Mouse (Mus musculus): Measurements from ENCODE around the gene Sfxn5. TPM values are rescaled to one million over a fixed set of nuclear protein-coding genes. Genes with fewer than 3 reads are reported as not detected.

Sfxn5 gene
- polyA plus RNA-seq, 1 experiment = 172 TPM

DNA sequence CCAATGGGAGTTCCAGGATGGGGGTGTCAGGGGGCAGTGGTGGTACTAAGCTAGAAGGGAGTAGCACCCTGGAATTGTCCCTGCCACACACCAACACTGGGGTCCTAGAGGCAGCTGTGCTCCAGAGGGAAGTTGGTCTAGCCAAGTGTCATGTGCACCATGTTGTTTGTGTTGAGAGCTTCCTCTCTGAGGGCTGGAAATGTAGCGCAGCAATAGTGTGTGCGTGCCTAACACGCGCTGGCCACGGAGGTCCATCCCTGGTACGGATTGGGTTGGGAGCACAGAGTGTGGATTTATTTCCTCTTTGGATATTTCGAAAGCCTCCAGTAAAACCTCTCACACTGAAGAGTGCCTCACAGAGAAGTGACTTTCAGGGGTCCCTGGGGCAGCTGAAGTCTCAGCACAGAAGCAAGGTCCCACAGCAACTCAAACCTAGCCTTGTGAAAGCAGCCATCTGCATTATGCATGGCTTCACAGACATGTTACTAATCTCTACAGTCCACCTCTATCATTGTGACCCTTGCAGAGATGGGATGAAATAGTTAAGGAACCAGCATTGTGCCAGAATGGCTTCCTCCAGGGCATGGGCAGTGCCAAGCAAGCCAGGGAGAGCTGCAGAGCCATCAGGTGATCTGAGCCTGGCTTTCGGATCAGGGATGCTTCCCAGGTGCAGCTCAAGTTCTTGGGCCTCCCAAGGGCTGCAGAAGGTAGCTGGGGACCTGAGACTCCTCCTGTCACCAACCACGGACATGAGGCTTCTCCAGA lies 37.6 kb upstream of the Sfxn5 start:
- H3K4me3 ChIP-seq (replicated peaks; ENCODE audit: insufficient read depth, low read depth, low read length) = no peak overlapping the region
- DNase-seq = no peak
- H3K27ac ChIP-seq (ENCODE audit: insufficient read depth, low read length) = no peak overlapping the region

DNA sequence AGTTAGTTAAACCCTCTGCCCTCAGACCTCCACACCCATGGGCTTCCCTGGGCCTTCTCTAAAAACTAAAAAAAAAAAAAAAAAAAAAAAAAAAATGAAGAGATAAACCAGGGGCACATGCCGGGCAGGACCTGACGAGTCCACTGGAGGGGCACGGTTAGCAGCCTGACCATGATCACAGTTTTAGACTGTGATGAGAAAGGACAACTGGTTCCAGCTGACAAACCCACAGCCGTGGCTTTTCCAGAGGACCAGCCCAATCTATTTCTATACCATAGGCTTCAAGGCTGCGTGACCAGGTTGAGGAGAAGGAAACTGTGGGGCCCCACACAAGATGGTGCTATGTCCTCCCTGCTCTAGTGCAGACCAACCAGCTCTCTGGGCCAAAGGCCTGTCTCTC lies 36.8 kb upstream of the Sfxn5 start:
- 86% methylated on average over 5 of the region's 5 CpGs for WGBS

More for the DNA sequence above, 37.6 kb upstream of the Sfxn5 start:
- WGBS = 85% methylated on average over 9 of the region's 9 CpGs
- no peaks in the 10 kb centered on the region for H3K27me3 ChIP-seq (ENCODE audit: control insufficient read depth, insufficient read depth, low read length)
- TF ChIP-seq POLR2A (IDR thresholded peaks at IDR 0.05; ENCODE audit: borderline replicate concordance, insufficient read depth, low read length) (no peak), CTCF (IDR thresholded peaks at IDR 0.05; ENCODE audit: borderline replicate concordance, insufficient read depth, low read depth, low read length) (no peak)
- peaks cover 51% of the 10 kb centered on the region for H3K4me1 ChIP-seq (ENCODE audit: control insufficient read depth, insufficient read depth, low read length)

DNA sequence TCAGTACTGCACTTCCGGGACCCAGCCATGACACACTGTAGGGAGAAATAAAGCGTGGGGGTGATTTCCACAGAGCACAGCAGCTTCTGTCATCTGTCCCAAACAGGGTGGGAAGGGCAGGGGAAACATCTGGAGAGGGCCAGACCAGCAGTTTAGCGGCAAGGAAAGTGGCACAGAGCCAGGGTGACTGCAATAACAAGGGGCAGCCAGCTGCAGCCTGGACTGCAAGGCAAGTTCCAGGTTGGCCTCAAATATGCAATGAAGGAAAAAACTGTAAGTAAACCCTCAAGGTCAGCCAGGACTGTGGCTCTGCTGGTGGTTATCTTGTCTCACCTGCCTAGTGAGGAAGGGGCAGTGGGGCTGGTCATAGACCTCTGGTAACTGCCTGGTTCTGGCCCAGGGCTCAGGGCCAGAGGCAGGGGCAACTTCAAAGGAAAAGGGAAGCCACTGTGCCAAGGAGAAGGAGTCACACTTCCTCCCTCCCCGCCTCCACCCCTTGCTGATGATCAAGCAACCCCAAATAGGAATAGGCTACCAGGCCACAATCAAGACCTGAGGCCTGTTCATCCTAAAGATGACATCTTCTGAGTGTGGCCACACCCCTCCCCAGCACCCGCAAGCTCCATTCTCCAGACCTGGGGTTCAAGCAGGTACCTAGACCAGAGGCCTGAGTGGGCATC lies 36.1 kb upstream of the Sfxn5 start:
- Histone ChIP-seq H3K27ac (ENCODE audit: insufficient read depth, low read length) (no peak overlapping the region; the same call in 1 of the 2 replicates), H3K27me3 (ENCODE audit: control insufficient read depth, insufficient read depth, low read length) (no peaks in the 10 kb centered on the region), H3K4me1 (ENCODE audit: control insufficient read depth, insufficient read depth, low read length) (peaks cover 51% of the 10 kb centered on the region), H3K4me3 (replicated peaks; ENCODE audit: insufficient read depth, low read depth, low read length) (no peak overlapping the region)
- TF ChIP-seq CTCF (IDR thresholded peaks at IDR 0.05; ENCODE audit: borderline replicate concordance, insufficient read depth, low read depth, low read length) (no peak), POLR2A (IDR thresholded peaks at IDR 0.05; ENCODE audit: borderline replicate concordance, insufficient read depth, low read length) (no peak)
- WGBS = 71% methylated on average over 5 of the region's 5 CpGs
- DNase-seq = no peak

More for the DNA sequence above, 36.8 kb upstream of the Sfxn5 start:
- Histone ChIP-seq H3K27me3 (ENCODE audit: control insufficient read depth, insufficient read depth, low read length) (no peaks in the 10 kb centered on the region), H3K27ac (ENCODE audit: insufficient read depth, low read length) (no peak overlapping the region), H3K4me3 (replicated peaks; ENCODE audit: insufficient read depth, low read depth, low read length) (no peak overlapping the region), H3K4me1 (ENCODE audit: control insufficient read depth, insufficient read depth, low read length) (peaks cover 51% of the 10 kb centered on the region)
- TF ChIP-seq CTCF (IDR thresholded peaks at IDR 0.05; ENCODE audit: borderline replicate concordance, insufficient read depth, low read depth, low read length) (no peak), POLR2A (IDR thresholded peaks at IDR 0.05; ENCODE audit: borderline replicate concordance, insufficient read depth, low read length) (no peak)
- DNase-seq = no peak

DNA sequence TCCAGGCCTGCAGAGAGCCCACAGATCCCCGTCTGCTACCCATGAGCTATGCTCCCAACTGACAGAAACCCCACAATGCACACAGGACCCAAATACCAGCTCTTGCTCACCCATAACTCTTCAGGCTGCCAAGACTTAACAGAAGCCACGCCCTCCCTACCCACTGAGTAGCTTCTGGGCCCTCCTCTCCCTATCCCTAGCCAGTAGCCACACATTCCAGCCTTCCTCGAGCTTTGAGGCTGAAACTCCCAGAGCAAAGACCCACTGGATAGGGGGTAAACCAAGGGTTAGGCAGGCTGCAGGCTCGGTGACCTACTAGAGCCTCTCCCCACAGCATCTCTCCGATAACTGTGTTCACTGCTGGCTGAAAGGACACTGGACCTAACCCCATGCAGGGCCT lies 35.5 kb upstream of the Sfxn5 start:
- DNase-seq = no peak
- no peak for TF ChIP-seq CTCF (IDR thresholded peaks at IDR 0.05; ENCODE audit: borderline replicate concordance, insufficient read depth, low read depth, low read length)
- TF ChIP-seq POLR2A (IDR thresholded peaks at IDR 0.05; ENCODE audit: borderline replicate concordance, insufficient read depth, low read length) = no peak
- Histone ChIP-seq H3K4me3 (replicated peaks; ENCODE audit: insufficient read depth, low read depth, low read length) (no peak overlapping the region), H3K27me3 (ENCODE audit: control insufficient read depth, insufficient read depth, low read length) (no peaks in the 10 kb centered on the region), H3K4me1 (ENCODE audit: control insufficient read depth, insufficient read depth, low read length) (peaks cover 51% of the 10 kb centered on the region), H3K27ac (ENCODE audit: insufficient read depth, low read length) (no peak overlapping the region)
- 72% methylated on average over 5 of the region's 5 CpGs for WGBS

DNA sequence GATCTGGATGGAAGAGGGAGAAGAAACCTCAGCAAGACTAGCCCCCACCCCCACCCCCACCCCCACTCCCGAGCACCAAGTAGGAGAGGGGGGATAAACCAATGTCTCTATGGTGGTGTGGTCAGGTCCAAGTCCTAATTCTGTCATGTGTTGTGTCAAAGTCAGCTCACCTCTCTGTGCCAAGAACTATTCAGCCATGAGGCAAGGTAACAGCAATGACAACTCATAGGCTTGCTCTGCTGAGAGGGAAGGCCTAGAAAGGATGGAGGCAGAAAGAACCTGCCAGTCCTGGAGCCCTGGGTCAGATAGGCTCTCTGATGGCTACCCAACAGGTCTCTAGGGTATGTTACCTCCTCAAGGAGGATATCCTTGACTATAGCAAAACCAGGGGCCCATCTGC lies 34.9 kb upstream of the Sfxn5 start:
- peaks cover 51% of the 10 kb centered on the region for H3K4me1 ChIP-seq (ENCODE audit: control insufficient read depth, insufficient read depth, low read length)
- H3K27ac ChIP-seq (ENCODE audit: insufficient read depth, low read length) = no peak overlapping the region
- H3K4me3 ChIP-seq (replicated peaks; ENCODE audit: insufficient read depth, low read depth, low read length) = no peak overlapping the region
- 92% methylated on average over 1 of the region's 1 CpGs for WGBS
- no peaks in the 10 kb centered on the region for H3K27me3 ChIP-seq (ENCODE audit: control insufficient read depth, insufficient read depth, low read length)
- TF ChIP-seq CTCF (IDR thresholded peaks at IDR 0.05; ENCODE audit: borderline replicate concordance, insufficient read depth, low read depth, low read length) (no peak), POLR2A (IDR thresholded peaks at IDR 0.05; ENCODE audit: borderline replicate concordance, insufficient read depth, low read length) (no peak)
- no peak for DNase-seq

DNA sequence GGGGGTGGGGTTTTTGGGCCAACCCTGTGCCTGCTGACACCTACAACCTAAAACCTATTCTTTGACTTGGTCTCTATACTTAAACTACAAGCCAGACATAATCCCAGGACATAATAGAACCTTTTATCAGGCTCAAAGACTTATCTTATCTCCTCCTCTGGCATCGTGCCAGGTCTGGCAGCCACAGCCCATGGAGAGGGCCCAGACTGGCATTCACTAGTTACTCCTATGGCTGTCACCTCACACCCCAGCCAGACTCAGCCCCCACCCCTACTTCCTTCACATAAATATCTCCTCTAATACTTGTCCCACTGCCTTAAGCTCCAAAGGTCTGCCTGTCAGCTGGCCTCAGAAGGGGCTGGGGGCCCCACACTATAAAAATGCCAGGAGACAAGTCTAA lies 33.2 kb upstream of the Sfxn5 start:
- DNase-seq = no peak
- H3K4me1 ChIP-seq (ENCODE audit: control insufficient read depth, insufficient read depth, low read length) = peaks cover 48% of the 10 kb centered on the region
- H3K27me3 ChIP-seq (ENCODE audit: control insufficient read depth, insufficient read depth, low read length) = no peaks in the 10 kb centered on the region
- H3K4me3 ChIP-seq (replicated peaks; ENCODE audit: insufficient read depth, low read depth, low read length) = no peak overlapping the region
- H3K27ac ChIP-seq (ENCODE audit: insufficient read depth, low read length) = no peak overlapping the region
- WGBS = 31% methylated on average over 1 of the region's 1 CpGs
- TF ChIP-seq CTCF (IDR thresholded peaks at IDR 0.05; ENCODE audit: borderline replicate concordance, insufficient read depth, low read depth, low read length) (no peak), POLR2A (IDR thresholded peaks at IDR 0.05; ENCODE audit: borderline replicate concordance, insufficient read depth, low read length) (no peak)

DNA sequence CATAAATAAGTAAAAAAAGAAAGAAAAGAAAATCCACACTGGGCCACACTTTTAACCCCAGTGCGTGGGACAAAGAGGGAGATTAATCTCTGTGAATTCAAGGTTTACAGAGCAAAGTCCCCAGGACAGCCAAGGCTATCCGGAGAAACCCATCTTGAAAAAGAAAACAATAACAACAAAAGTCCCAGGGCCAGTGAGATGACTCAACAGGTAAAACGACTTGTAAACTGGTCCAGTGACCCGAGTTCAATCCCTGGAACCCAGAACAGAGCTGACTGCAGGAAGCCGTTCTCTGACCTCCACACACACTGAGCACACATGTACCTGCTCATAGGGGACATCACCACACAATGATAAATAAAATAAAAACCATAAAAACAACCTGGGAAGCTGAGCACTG lies 31.2 kb upstream of the Sfxn5 start:
- H3K4me1 ChIP-seq (ENCODE audit: control insufficient read depth, insufficient read depth, low read length) = peaks cover 33% of the 10 kb centered on the region
- TF ChIP-seq CTCF (IDR thresholded peaks at IDR 0.05; ENCODE audit: borderline replicate concordance, insufficient read depth, low read depth, low read length) (no peak), POLR2A (IDR thresholded peaks at IDR 0.05; ENCODE audit: borderline replicate concordance, insufficient read depth, low read length) (no peak)
- DNase-seq = no peak
- 76% methylated on average over 5 of the region's 5 CpGs for WGBS
- no peak overlapping the region for H3K4me3 ChIP-seq (replicated peaks; ENCODE audit: insufficient read depth, low read depth, low read length)
- H3K27ac ChIP-seq (ENCODE audit: insufficient read depth, low read length) = no peak overlapping the region
- H3K27me3 ChIP-seq (ENCODE audit: control insufficient read depth, insufficient read depth, low read length) = no peaks in the 10 kb centered on the region

DNA sequence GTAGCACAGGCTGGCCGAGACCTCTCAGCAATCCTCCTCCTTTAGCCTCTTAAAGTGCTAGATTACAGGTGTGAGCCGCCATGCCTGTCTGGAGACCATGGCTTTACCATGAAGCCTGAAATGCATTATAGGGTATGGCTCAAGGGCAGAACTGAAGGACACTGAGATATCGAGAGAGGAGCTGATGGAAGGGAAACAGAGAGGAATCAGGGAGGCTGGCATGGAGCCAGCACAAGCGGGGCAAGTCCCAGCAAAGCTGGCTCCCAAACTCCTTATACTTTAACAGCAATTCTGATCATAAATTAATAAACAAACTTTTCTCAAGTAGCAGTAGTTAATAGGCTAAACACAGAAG lies 30.7 kb upstream of the Sfxn5 start:
- DNase-seq = no peak
- Histone ChIP-seq H3K27me3 (ENCODE audit: control insufficient read depth, insufficient read depth, low read length) (no peaks in the 10 kb centered on the region), H3K27ac (ENCODE audit: insufficient read depth, low read length) (no peak overlapping the region), H3K4me1 (ENCODE audit: control insufficient read depth, insufficient read depth, low read length) (peaks cover 27% of the 10 kb centered on the region), H3K4me3 (replicated peaks; ENCODE audit: insufficient read depth, low read depth, low read length) (no peak overlapping the region)
- TF ChIP-seq POLR2A (IDR thresholded peaks at IDR 0.05; ENCODE audit: borderline replicate concordance, insufficient read depth, low read length) (no peak), CTCF (IDR thresholded peaks at IDR 0.05; ENCODE audit: borderline replicate concordance, insufficient read depth, low read depth, low read length) (no peak)
- WGBS = 56% methylated on average over 4 of the region's 4 CpGs
